Mouse (Mus musculus) retina, adult 2 months (tissue): ENCODE results near the gene Hmbs.

ENCODE experiments used
- DNase-seq: peaks from one replicate; pipeline ENCODE4 v3.0.0-alpha.2; 2012; ENCODE audit warnings: low read depth, low spot score

Gene Hmbs

GRCm38 (mm10) chr9:44292490-44292889, 51.5 kb downstream of the Hmbs start:
- no peak for DNase-seq

- DNase-seq = no peak
Observed at GRCm38 (mm10) chr9:44288959-44289291, 55.1 kb downstream of the Hmbs start.

GRCm38 (mm10) chr9:44288076-44288958, 55.7 kb downstream of the Hmbs start, which contains the start of gene Abcg4:
TSS of gene Abcg4 (minus strand) at chr9:44288615.
- no peak for DNase-seq

GRCm38 (mm10) chr9:44287401-44288075, 56.5 kb downstream of the Hmbs start:
- peak; percentile 69 for DNase-seq

GRCm38 (mm10) chr9:44287003-44287400, 57.0 kb downstream of the Hmbs start:
- no peak for DNase-seq
